Mouse (Mus musculus): ENCODE measurements around the gene Plcb1.

DNA sequence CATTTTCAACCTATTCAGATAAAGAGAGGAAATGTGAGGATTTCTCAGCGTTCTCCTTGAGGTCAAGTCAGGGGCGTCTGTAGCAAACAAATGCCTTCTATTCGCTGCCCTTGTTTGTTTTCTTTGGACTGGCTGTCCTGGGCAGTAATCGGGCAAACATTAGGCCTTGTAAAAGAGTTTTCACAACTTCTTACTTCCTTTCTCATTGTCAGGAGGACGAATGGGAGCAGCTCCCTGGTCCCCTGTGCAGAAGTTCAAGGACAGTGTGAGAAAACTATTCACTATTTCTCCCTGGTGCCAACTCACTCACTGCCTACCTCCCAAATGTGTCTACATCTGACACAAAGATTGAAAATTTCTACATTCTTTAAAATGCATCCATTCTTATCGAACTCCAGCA lies 188.8 kb downstream of the Plcb1 start:
- TF ChIP-seq MAFK (IDR thresholded peaks at IDR 0.05; ENCODE audit: insufficient read depth, low read depth, low read length) (no peak), ZNF384 (IDR thresholded peaks at IDR 0.05; ENCODE audit: low read depth, low read length) (no peak)
